Mouse (Mus musculus): ENCODE data around the gene Gm20219. TPM values are rescaled to one million over a fixed set of nuclear protein-coding genes. Genes with fewer than 3 reads are reported as not detected.

Gm20219 gene
- 0.22 and 1.0 TPM in 2 replicates for polyA plus RNA-seq (2015; fragmentation: Nextera tagmentation; extraction: Ambion mirVana)

GRCm38 (mm10) chr17:56554122-56554551 is at the start of gene Gm20219:
TSS of gene Gm20219 (minus strand) at chr17:56554387.

GRCm38 (mm10) chr17:56584257-56585130 is 30.3 kb upstream of the Gm20219 start, which contains the start of the genes Safb2 and Safb:
TSS of gene Safb2 (minus strand) at chr17:56584585.
TSS of gene Safb (plus strand) at chr17:56584825.

DNA sequence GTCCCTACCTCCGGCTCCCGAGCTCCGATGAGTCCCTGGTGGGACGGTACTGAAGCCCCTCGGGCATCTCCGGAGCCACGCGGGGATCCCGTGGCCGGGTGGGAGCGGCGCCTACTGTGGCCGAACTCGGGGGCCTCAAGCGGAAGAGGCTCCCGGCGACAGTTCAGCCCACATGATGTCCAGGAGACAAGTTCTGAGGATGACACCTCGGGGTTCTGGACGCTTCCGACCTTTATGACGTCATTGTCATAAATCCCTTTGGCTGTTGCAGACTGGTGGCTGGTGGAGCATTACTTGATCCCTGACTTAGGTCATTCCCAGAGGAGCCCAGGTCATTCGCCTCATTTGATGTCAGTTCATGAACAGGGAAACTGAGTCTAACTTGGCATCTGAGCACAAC is 41.9 kb downstream of the Gm20219 start, which contains the start of gene Znrf4:
Gene Znrf4 (minus strand): TSS at position 122 of the 400 bp plus-strand sequence.

Other genes starting within 250 kb of the Gm20219 start
- 11.6 and 12.8 TPM in 2 replicates for gene Kdm4b, start 228.3 kb downstream of the Gm20219 start, polyA plus RNA-seq (2015; fragmentation: Nextera tagmentation; extraction: Ambion mirVana)
- 17.7 and 21.6 TPM in 2 replicates for gene Ptprs, start 77.9 kb downstream of the Gm20219 start, polyA plus RNA-seq (2015; fragmentation: Nextera tagmentation; extraction: Ambion mirVana)
- not detected in 2 replicates for gene Znrf4, start 42.0 kb downstream of the Gm20219 start, polyA plus RNA-seq (2015; fragmentation: Nextera tagmentation; extraction: Ambion mirVana)
- gene Safb2, start 30.2 kb upstream of the Gm20219 start, polyA plus RNA-seq (2015; fragmentation: Nextera tagmentation; extraction: Ambion mirVana) = 24.4 and 31.3 TPM in 2 replicates
- gene Safb, start 30.4 kb upstream of the Gm20219 start, polyA plus RNA-seq (2015; fragmentation: Nextera tagmentation; extraction: Ambion mirVana) = 47.9 and 50.0 TPM in 2 replicates
- 365 and 383 TPM in 2 replicates for gene 2410015M20Rik, start 55.4 kb upstream of the Gm20219 start, polyA plus RNA-seq (2015; fragmentation: Nextera tagmentation; extraction: Ambion mirVana)
- 1,491 and 1,689 TPM in 2 replicates for gene Rpl36, start 59.0 kb upstream of the Gm20219 start, polyA plus RNA-seq (2015; fragmentation: Nextera tagmentation; extraction: Ambion mirVana)
- 27.8 and 29.4 TPM in 2 replicates for gene Lonp1, start 72.5 kb upstream of the Gm20219 start, polyA plus RNA-seq (2015; fragmentation: Nextera tagmentation; extraction: Ambion mirVana)
- 0.05 and 0.12 TPM in 2 replicates for gene Catsperd, start 73.8 kb upstream of the Gm20219 start, polyA plus RNA-seq (2015; fragmentation: Nextera tagmentation; extraction: Ambion mirVana)
- 36.7 and 39.3 TPM in 2 replicates for gene Ranbp3, start 118.9 kb upstream of the Gm20219 start, polyA plus RNA-seq (2015; fragmentation: Nextera tagmentation; extraction: Ambion mirVana)
- 746 and 852 TPM in 2 replicates for gene Ndufa11, start 163.4 kb upstream of the Gm20219 start, polyA plus RNA-seq (2015; fragmentation: Nextera tagmentation; extraction: Ambion mirVana)
- 7.1 and 10.0 TPM in 2 replicates for gene Vmac, start 163.6 kb upstream of the Gm20219 start, polyA plus RNA-seq (2015; fragmentation: Nextera tagmentation; extraction: Ambion mirVana)
- 2.5 and 6.9 TPM in 2 replicates for gene Nrtn, start 203.1 kb upstream of the Gm20219 start, polyA plus RNA-seq (2015; fragmentation: Nextera tagmentation; extraction: Ambion mirVana)
- gene Dus3l, start 210.4 kb upstream of the Gm20219 start, polyA plus RNA-seq (2015; fragmentation: Nextera tagmentation; extraction: Ambion mirVana) = 19.2 and 19.3 TPM in 2 replicates
- gene Prr22, start 215.9 kb upstream of the Gm20219 start, polyA plus RNA-seq (2015; fragmentation: Nextera tagmentation; extraction: Ambion mirVana) = 0.10 and 0.36 TPM in 2 replicates